Mouse (Mus musculus): Measurements from ENCODE around the gene Fnbp1l.

Fnbp1l gene

DNA sequence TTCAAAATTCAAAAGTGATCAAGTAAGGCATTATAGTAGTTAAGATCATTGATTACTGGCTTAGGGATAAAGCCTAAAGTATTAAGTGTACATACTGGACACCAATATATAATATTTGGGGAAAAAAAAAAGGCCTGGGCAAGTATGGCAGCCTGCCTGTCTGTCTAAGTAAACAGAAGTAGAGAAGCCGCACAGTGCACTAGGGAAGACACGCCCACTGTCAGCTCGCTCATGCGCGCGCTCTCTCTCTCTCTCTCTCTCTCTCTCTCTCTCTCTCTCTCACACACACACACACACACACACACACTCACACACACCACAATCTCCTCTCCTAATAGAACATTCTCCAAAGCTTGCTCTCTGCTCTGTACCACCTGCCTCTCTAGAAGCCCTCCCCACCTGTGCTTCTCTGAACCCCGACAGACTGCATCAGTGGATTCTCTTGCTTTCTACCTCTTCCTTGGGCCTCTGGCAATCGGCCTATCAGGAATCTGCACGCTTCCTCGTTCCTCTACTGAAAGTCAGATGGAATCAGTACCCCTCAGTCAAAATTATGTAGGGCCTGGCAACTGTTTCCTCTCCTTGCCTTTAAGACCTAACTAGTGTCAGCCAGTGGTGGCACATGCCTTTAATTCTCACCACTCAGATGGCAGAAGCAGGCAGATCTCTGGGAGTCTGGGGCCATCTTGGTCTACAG, 13.3 kb downstream of the Fnbp1l start:
- no peak for DNase-seq (ENCODE audit: low read depth)

GRCm38 (mm10) chr3:122603229-122603628, 16.3 kb downstream of the Fnbp1l start:
- DNase-seq (ENCODE audit: low read depth): no peak

DNA sequence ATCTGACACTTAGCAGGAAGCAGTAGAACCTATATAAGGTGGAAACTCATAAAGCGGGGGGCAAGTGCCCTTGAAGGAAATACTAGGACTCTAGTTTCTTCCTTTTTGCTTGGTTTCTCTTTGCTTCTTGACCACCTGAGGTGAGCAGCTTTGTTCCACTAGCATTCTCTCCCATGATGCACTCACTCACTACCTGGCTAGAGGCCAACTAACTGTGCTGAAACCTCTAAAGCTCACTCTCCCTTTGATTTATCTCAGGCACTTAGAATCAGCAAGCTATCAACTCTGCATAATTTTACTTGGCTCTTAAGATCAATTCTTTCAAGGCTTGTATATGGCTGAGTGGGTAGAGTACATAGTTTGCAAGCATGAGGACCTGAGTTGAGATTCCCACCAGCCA, 17.1 kb downstream of the Fnbp1l start:
- no peak for DNase-seq (ENCODE audit: low read depth)

GRCm38 (mm10) chr3:122599291-122599690, 20.2 kb downstream of the Fnbp1l start:
- DNase-seq (ENCODE audit: low read depth): no peak

DNA sequence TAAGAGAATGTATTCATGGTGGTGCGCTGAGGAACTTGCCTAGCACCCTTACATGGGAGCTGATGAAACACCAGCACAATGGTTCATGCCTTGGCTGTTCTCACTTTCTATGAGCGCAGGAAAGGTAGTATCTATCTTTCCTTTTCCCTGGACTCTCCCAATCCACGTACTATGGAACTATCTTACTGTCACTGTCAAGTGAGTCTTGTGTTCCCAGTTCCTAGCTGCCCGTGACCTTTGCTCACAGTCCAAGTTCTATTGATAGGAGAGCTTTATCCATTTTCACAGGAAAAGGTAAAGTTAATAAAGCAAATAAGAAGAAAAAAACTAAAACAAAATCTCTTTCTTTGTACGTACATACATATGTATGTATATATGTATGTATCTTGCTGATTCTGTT, 28.7 kb downstream of the Fnbp1l start:
- no peak for DNase-seq (ENCODE audit: low read depth)

DNA sequence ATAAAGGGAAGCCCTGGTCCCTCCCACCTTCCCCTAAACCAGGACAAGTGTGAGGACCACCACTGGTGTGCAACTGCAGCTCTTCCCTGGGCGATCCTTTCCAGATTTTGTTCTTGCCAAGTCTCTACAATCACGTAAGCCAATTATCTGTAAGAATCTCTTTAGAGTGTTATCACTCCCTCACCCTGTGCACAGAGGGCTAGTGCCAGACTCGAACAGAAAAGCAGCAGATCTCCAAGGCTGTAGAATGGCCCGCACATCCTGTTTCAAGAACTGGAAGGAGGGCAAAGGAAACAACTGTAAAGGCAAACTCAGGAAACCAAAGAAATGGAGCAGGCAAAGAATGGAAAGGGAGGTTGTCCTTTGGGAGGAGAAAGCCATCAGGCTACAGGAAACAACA, 29.2 kb downstream of the Fnbp1l start:
- DNase-seq (ENCODE audit: low read depth): no peak

- DNase-seq (ENCODE audit: low read depth): no peak
Observed at GRCm38 (mm10) chr3:122586918-122587641, 32.4 kb downstream of the Fnbp1l start.

GRCm38 (mm10) chr3:122577360-122577759, 42.2 kb downstream of the Fnbp1l start:
- DNase-seq (ENCODE audit: low read depth): no peak

DNA sequence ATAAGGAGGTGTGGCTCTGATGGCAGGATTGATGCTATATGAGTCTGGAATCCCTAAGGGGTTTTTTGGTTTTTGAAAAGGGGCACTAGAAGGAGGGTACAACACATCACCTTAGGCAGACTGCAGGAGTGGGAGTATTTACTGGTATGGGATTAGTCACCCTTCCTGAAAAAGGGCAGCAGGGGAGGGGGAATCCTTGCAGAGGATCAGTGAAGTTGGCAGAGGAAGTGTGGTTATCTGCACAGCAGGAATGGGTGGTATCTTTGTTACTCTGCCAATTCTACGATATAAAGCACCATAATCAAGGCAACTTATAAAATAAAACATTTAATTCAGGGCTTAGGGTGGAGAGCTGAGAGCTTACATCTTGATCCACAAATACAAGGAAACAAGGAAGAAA, 44.6 kb downstream of the Fnbp1l start:
- no peak for DNase-seq (ENCODE audit: low read depth)

DNA sequence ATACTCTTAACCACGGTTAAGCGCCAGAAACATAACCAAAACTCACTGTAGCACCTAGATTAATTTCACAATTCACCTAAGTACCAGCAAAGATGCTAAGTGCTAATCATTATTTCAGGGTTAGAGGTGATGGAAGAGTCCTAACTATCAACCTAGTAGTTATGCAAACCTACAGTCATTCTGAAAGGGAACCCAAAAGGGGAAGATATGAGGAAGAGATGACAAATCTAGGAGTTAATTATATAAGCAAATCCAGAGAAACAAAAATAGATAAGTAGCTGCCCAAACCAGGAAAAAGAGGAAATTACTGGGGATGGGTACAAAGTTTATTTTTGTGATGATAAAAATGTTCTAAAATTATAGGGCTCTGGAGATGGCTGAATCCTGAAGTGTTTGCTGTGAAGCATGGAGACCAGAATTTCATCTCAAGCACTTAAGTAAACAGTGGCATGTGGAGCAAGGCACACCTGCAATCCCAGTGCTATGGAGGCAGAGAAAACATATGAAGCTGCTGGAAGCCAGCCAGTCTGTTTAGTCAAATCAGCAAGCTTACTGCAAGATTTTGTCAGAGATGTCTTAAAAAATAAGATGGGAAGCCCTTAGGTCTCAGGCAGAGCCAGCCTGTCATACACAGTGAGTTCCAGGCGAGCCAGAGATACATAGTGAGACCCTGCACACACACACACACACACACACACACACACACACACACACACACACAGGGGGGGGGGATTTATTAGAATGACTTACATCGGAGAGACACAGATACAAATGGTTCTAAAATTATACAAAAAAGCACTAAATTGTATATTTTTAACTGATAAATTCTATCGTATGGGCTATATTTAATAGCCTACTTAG, 45.9 kb downstream of the Fnbp1l start:
- no peak for DNase-seq (ENCODE audit: low read depth)

DNA sequence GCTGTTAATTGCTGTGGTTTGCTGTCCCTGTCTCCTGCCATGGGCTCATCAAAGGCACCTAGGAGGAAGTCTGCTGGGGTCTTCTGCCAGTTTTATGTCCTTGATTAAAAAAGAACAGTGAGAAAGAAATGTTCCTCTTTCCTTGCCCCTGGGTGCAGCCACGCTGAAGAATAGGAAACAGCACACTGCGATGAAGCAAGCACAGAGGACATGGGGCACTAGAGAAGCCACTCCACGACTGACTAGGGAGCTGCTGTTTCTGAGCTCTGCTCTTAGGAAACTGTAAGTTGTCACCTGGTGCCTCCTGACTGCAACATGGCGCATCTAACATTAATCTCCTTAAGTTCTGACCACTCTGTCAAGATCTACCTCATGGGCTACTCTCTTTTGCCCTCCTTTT, 53.0 kb downstream of the Fnbp1l start:
- DNase-seq (ENCODE audit: low read depth): no peak

- no peak for DNase-seq (ENCODE audit: low read depth)
Observed at GRCm38 (mm10) chr3:122566112-122566511, 53.4 kb downstream of the Fnbp1l start.

DNA sequence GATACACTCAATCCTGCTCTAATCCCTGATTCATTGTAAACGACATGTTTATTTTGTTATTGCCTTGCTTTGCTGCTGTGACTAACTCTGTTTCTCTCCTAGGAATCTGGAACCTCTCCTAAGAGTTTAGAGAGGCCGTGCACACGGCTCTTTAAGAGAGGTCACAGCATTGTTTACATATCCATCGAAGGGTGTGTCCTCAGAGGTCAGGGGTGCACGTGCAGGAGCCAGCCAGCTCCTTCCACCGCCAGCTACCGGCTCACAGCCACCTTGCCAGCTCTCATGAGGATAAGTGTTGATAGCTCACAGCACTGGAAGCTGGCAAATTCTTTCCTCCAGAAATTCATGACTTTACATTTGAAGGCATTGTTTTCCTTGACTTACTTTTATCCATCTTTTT, 54.2 kb downstream of the Fnbp1l start:
- no peak for DNase-seq (ENCODE audit: low read depth)

DNA sequence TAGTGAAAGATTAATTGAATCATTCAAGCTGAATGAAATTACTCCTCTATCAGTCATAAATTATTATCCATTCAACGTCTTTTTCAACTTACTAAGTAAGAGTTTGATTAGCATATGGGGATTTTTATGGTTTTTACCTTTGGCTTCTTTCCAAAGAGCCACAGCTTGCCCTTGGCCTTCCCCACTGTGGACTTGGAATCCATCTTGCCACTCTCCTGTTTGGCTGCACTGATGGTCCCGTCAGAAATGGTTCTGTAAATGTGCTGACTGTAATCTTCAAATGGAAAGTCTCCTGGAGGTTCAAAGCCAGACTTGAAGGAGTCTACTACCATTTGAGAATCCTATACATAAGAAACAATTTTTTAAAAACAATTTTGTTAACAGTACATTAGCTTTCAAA, 61.7 kb downstream of the Fnbp1l start:
- no peak for DNase-seq (ENCODE audit: low read depth)

DNA sequence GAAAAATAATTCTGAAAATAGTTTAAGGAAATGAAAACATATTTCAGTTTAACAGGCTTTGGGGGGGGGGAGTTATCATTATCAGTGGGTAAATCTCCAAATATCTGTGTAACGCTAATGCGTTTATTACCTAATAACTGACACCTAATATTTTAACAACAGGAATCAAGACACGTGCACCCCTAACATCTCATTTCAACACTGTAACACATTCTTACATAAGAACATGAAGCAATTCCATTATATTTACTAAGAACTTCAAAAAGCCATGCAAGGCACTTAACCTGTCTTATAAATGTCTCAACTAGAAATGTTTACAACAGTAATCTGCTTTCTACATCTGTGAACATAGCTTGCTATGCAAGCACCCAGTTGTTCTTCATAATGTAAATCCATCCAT, 68.3 kb downstream of the Fnbp1l start:
- no peak for DNase-seq (ENCODE audit: low read depth)

GRCm38 (mm10) chr3:122547469-122547868, 72.0 kb downstream of the Fnbp1l start:
- peak; percentile 10 for DNase-seq (ENCODE audit: low read depth)

DNA sequence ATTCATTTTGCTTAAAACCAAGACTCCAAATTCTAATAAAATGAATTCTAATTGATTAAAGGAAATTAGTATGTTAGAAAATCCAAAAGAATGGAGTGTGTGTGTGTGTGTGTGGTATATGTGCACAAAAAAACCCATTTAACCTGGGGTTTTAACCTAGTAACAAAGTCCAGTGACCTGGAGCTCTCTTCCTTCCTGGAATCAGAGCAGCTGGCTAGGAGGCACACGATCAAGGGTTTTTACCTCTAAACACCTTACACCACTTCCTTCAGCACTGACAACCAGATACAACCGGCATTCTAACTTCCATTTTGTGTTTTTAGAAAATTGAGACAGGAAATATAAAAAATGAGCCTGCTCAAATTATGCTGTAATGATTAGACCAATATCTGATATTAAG, 74.2 kb downstream of the Fnbp1l start:
- no peak for DNase-seq (ENCODE audit: low read depth)

- no peak for DNase-seq (ENCODE audit: low read depth)
Observed at GRCm38 (mm10) chr3:122540918-122541317, 78.6 kb downstream of the Fnbp1l start.

DNA sequence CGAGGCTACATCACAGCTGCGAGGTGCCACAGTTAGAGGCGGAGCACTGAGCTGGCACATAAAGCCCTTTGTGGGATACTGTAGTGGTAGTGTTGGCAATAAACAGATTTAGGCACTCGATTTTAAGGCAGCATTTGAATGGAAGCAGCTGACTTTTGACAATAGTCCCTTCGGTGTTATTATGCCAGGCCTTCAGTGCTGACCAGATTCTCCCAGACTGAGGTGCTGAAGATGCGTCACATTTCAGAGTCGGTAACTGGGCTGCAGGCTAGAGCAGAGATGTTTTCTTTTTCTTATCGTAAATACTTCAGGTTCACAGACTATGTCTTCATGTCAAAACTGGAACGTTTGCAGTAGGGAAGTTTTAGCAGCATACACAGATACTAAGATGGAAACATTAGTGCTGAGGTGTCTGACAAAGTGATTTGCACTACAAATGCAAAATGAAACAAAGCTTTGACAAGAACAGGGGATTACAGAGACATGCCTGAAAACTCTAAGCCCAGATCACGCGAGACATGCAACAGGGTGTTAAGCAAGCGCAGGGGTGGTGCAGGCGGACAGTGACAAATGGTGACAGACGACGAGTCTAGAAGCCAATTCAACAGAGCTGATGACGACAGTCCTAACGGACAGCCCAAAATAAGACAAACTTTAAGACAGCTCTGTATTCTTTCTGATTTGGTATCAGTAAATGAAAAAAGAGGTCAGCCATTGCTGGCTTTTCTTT, 79.4 kb downstream of the Fnbp1l start:
- DNase-seq (ENCODE audit: low read depth): no peak

DNA sequence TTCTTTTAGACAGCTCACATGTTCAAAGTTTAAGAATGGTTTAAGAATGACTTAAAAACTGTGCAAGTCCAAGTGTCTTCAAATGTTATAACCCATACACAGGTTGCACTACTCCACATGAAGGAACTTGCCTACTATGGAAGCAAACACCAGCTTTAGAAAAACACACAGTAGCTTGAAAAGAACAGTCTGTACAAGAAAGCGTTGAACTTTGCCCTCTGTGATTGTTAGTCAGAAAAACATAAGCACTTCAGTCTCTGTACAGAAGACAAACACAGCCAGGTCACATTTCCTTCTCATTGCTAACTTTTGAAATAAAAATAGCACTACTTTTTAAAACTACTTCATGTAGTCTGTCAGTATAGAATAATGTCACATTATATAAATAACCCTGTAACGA, 80.7 kb downstream of the Fnbp1l start:
- DNase-seq (ENCODE audit: low read depth): no peak

DNA sequence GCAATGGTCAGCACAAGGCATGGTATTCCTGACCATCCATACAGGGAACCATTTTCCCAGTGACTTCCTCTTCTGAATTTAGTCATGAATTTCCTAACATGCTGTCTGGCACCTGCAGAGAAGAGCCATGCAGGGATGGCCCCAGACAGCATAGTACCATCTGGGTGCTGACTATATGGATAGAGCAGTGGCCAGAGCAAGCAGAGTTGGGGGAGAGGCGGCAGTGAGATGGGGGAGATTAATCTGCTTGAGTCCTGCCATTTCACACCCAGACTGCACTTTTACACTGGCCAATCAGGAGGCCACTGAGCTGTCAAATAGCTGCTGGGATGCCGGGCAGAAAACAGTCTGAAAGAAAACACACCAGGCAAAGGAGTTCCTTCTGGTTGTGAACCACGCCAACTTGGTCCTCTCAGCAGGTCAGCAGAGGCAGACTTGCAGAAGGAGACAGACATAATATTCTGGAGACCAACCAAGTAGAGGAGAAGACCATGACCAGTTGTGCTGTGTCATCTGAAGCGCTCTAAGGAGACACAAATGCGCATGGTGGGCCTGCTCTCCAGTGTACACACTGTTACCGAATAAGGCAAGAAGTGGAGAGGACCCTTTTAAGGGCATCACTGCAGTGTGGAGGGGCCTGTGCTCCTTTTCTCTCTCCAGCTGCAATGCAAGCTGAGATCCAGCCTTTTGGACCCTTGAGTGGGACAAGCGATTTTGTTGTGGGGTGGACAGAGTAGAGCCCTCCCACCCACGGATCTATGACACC, 83.4 kb downstream of the Fnbp1l start:
- no peak for DNase-seq (ENCODE audit: low read depth)

Data from c-Kit-positive CD71-positive TER-119-negative erythroid progenitor cells, embryonic 14.5 days (primary cell).